Mouse (Mus musculus) CD8-positive naive resting alpha-beta T cell, adult 57 days (primary cell): ENCODE data around the gene 4930512M02Rik. TPM values are rescaled to one million over a fixed set of nuclear protein-coding genes. Genes with fewer than 3 reads are reported as not detected.

ENCODE experiments used
- total RNA-seq: library from RNA; stranded (reverse); gene quantifications from one replicate; pipeline ENCODE4 v1.2.4, GENCODE M21; 2023

Gene 4930512M02Rik
- not detected for total RNA-seq

GRCm38 (mm10) chr11:11627735-11628134 lies at the start of gene 4930512M02Rik:
Gene 4930512M02Rik, minus strand, starts transcription at chr11:11627835.

Other genes starting within 250 kb of the 4930512M02Rik start
- gene Spata48, start 165.7 kb downstream of the 4930512M02Rik start, total RNA-seq = 3.8 TPM
- gene Zpbp, start 165.4 kb downstream of the 4930512M02Rik start, total RNA-seq = 2.0 TPM
- gene Ikzf1, start 57.2 kb upstream of the 4930512M02Rik start, total RNA-seq = 610 TPM
- 3.8 TPM for gene Fignl1, start 181.1 kb upstream of the 4930512M02Rik start, total RNA-seq